Comparison of ENCODE assay signal across 31 mouse cellular contexts in the genomic region with DNA sequence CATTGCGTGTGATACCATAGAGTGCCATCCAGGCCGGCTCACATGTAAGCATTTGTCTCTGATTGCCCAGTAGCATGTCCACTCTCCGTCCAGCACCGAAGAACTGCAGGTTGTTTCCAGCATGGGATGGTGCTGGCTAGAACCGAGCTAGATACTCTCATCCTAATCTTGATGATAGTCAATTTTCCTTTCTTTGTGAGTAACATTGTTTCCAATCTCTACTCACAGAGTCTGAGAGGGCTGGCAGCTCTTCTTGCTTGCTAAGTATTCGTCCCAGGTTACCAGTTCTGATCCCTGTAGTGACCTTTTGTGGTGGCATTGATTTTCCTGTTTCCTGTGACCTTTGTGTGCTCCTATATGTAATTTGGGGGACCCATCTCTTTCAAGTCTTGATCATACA.
"Had no signal": no experiment of that assay in that cellular context is flagged by ENCODE, and none has a peak within 500 bp of the region (broad histone marks: within the 10 kb centered on the region; RNA-seq: fewer than 3 reads in every experiment).

No protein-coding gene starts in this region.

- H3K9me3 ChIP-seq: limb, embryonic 10.5 days; limb, embryonic 12.5 days; limb, embryonic 13.5 days; limb, embryonic 15.5 days; liver, embryonic 12.5 days; liver, embryonic 13.5 days; liver, embryonic 15.5 days; lung, embryonic 15.5 days; megakaryocyte, embryonic 14.5 days; midbrain, embryonic 10.5 days; midbrain, embryonic 12.5 days; midbrain, embryonic 13.5 days; neural tube, embryonic 12.5 days had no signal

- ATAC-seq: liver, embryonic 12.5 days; liver, postnatal 0 days; lung, postnatal 0 days; midbrain, embryonic 13.5 days; midbrain, embryonic 16.5 days had no signal

- H3K4me1 ChIP-seq: limb, embryonic 10.5 days; limb, embryonic 12.5 days; limb, embryonic 13.5 days; limb, embryonic 15.5 days; liver, embryonic 12.5 days; liver, embryonic 13.5 days; liver, embryonic 15.5 days; lung, embryonic 15.5 days had no signal

- H3K4me3 ChIP-seq: left cerebral cortex, adult 2 months; limb, embryonic 10.5 days; limb, embryonic 12.5 days; limb, embryonic 13.5 days; limb, embryonic 15.5 days; liver, embryonic 12.5 days; liver, embryonic 13.5 days; liver, embryonic 15.5 days; lung, embryonic 15.5 days; megakaryocyte, embryonic 14.5 days; midbrain, embryonic 10.5 days; midbrain, embryonic 12.5 days; midbrain, embryonic 13.5 days; myocyte; neural tube, embryonic 12.5 days had no signal

- DNase-seq: left cerebral cortex, postnatal 4 days; liver; liver, embryonic 13.5 days; liver, postnatal 0 days; lung, adult 18-20 months; lung, adult 2 months; lung, embryonic 14.5 days; lung, postnatal 10 days; lung, postnatal 14 days; lung, postnatal 36 days; lung, postnatal 4 days; midbrain, embryonic 14.5 days had no signal

- H3K27ac ChIP-seq: left cerebral cortex, adult 2 months; limb, embryonic 10.5 days; limb, embryonic 12.5 days; limb, embryonic 13.5 days; limb, embryonic 15.5 days; liver, embryonic 12.5 days; liver, embryonic 13.5 days; liver, embryonic 14.5 days; liver, embryonic 15.5 days; lung, embryonic 15.5 days; macrophage; midbrain, embryonic 10.5 days; midbrain, embryonic 12.5 days; midbrain, embryonic 13.5 days; neural tube, embryonic 12.5 days had no signal

- H3K9ac ChIP-seq: limb, embryonic 12.5 days; limb, embryonic 13.5 days; limb, embryonic 15.5 days; liver, embryonic 12.5 days; liver, embryonic 13.5 days; liver, embryonic 14.5 days; liver, embryonic 15.5 days; liver, postnatal 0 days; lung, embryonic 14.5 days; lung, embryonic 15.5 days; midbrain, embryonic 12.5 days; midbrain, embryonic 13.5 days; neural tube, embryonic 12.5 days had no signal

- H3K36me3 ChIP-seq: limb, embryonic 10.5 days; limb, embryonic 12.5 days; limb, embryonic 13.5 days; limb, embryonic 15.5 days; liver, embryonic 12.5 days; liver, embryonic 13.5 days; liver, embryonic 15.5 days; lung, embryonic 15.5 days; midbrain, embryonic 10.5 days; midbrain, embryonic 12.5 days; midbrain, embryonic 13.5 days; neural tube, embryonic 12.5 days had no signal

- H3K4me2 ChIP-seq: limb, embryonic 12.5 days; limb, embryonic 13.5 days; limb, embryonic 15.5 days; liver, embryonic 11.5 days; liver, embryonic 12.5 days; liver, embryonic 13.5 days; liver, embryonic 15.5 days; lung, embryonic 14.5 days; lung, embryonic 15.5 days; midbrain, embryonic 12.5 days; midbrain, embryonic 13.5 days; neural tube, embryonic 12.5 days had no signal

- H3K27me3 ChIP-seq: limb, embryonic 12.5 days; limb, embryonic 13.5 days; limb, embryonic 15.5 days; liver, embryonic 12.5 days; liver, embryonic 13.5 days; liver, embryonic 15.5 days; lung, embryonic 15.5 days; midbrain, embryonic 12.5 days; midbrain, embryonic 13.5 days; neural tube, embryonic 12.5 days had no signal
